Mouse (Mus musculus): ENCODE results near the gene Npr3.

DNA sequence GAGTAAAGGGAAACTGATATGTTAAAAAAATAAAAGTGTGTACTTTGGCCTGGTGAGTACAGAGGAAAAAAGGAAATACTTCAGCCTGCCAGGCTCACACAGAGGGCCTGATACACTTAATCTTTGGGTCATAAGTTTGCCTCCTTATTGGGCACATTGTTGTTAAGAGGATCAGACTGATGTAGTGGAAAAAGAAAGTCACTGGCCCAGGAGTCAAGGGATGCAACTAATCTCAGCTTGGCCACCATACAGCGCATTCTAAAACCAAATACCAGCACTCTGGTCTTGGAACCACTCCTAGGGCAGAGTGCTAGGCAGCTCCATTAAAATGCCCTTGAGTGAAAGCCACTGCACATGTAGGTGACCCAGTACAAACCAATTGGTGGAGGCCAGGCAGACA is 28.8 kb downstream of the Npr3 start:
- no peak for TF ChIP-seq POLR2A (IDR thresholded peaks at IDR 0.05; ENCODE audit: control insufficient read depth, extremely low read depth, insufficient read depth, low read length, poor library complexity)
- no peak for TF ChIP-seq CTCF (IDR thresholded peaks at IDR 0.05; ENCODE audit: borderline replicate concordance, control insufficient read depth, extremely low read depth, insufficient read depth, low read length, poor library complexity)
